Mouse (Mus musculus): ENCODE data around the gene Nadk. TPM values are rescaled to one million over a fixed set of nuclear protein-coding genes. Genes with fewer than 3 reads are reported as not detected.
A peak's percentile ranks its signal among the peaks of the same experiment; 100 is the strongest.

Nadk gene
- polyA plus RNA-seq, 1 experiment from 2014 or later: 75.2 TPM

DNA sequence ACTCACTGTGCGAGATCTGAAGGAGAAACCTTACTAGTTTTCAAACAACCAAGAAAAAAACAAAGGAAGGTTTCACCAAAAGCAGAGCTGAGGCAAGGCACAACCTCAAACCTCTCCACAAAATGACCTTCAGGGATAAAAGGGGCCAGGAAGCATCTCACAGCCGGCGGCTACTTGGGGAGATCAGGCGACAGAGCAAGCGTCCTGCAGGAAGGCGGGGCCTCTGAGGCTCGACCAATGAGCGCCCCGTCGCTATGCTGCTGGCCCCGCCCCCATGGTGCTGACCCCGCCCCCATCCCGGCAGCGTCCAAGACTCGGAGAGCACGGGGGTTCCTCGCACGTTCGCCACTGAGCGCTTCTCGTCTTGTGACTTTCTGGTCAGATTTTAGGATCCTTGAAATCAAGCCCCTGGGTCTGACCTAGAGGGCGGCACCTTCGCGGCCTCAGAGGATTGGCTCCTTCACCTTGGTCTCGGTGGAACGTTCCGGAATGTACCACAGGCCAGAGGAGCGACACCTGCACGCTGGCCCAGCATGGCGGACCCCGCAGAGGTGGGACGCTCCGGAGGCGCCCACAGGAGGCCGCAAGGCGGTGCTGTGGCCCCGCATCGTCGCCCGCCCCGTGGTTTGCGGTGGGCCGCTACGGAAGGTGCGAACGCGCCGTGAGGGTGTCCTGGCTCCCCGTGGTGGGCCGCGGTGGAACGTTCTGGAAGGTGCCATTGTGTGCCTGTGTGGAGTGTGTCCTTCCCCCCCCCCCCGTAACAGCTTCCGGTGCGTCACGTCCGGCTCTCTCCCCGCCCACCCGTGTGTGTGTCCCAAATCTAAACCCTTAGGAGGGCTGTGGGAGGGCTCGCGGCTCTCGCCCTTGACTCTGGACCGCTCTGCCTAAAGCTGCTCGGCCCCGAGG, 39.2 kb downstream of the Nadk start, which contains the start of gene Slc35e2:
TSS of gene Slc35e2 (plus strand) at position 326 of the 906 bp plus-strand sequence.
- Histone ChIP-seq H3K9ac (ENCODE audit: low read length) (peak within 1 kb of the TSS; percentile 97), H3K27ac (replicated peaks) (peak within 1 kb of the TSS; percentile 98), H3K4me3 (ENCODE audit: low read depth, low read length) (peak within 1 kb of the TSS; percentile 90), H3K27me3 (ENCODE audit: control insufficient read depth, insufficient read depth, low read length) (no peaks in the 10 kb centered on the region), H3K4me1 (replicated peaks; ENCODE audit: control insufficient read depth, insufficient read depth) (no peaks in the 10 kb centered on the region), H3K9me3 (ENCODE audit: control insufficient read depth, low read length) (no peaks in the 10 kb centered on the region), H3K4me2 (replicated peaks; ENCODE audit: low read depth) (peak within 1 kb of the TSS; percentile 97), H3K36me3 (ENCODE audit: control insufficient read depth, insufficient read depth, low read length) (no peaks in the 10 kb centered on the region)
- DNase-seq (ENCODE audit: low spot score) (peak; percentile 98), ATAC-seq (ENCODE audit: low FRiP score, low TSS enrichment) (peak; percentile 95)
- TF ChIP-seq EP300 (optimal IDR thresholded peaks at IDR 0.05) (no peak), CTCF (IDR thresholded peaks at IDR 0.05; ENCODE audit: low read depth) (peak; percentile 57)
- under 1% methylated on average over 62 of the region's 65 CpGs for WGBS

DNA sequence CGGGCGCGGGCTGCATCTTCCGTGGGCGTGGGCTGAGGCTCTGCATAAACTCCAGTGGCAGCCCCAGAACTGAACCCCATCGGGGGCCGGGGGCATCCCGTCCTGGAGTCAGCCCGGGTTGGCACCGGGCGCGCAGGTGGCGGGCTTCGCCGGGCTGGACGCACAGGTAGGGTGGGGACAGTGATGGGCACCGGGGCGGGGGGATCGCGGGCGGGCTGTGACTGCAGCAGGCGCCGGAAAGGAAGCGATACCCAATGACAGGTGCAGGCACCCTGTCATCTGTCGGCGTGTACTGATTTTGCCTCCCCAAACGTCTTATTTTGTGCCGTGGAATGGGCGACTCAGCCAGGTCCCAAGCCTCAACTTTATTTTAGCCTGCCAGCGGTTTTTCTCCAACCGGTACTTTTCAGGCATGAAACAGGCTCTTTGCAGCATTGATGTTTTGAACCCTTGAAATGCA, 39.8 kb downstream of the Nadk start:
- Histone ChIP-seq H3K27me3 (ENCODE audit: control insufficient read depth, insufficient read depth, low read length) (no peaks in the 10 kb centered on the region), H3K4me1 (replicated peaks; ENCODE audit: control insufficient read depth, insufficient read depth) (no peaks in the 10 kb centered on the region), H3K4me2 (replicated peaks; ENCODE audit: low read depth) (peak overlapping the region; percentile 97), H3K36me3 (ENCODE audit: control insufficient read depth, insufficient read depth, low read length) (no peaks in the 10 kb centered on the region), H3K27ac (replicated peaks) (peak overlapping the region; percentile 98), H3K9ac (ENCODE audit: low read length) (peak overlapping the region; percentile 97), H3K4me3 (ENCODE audit: low read depth, low read length) (peak overlapping the region; percentile 90), H3K9me3 (ENCODE audit: control insufficient read depth, low read length) (no peaks in the 10 kb centered on the region)
- ATAC-seq (ENCODE audit: low FRiP score, low TSS enrichment) (no peak; the same call in 1 of the 2 replicates), DNase-seq (ENCODE audit: low spot score) (no peak)
- TF ChIP-seq EP300 (optimal IDR thresholded peaks at IDR 0.05): no peak
- TF ChIP-seq CTCF (IDR thresholded peaks at IDR 0.05; ENCODE audit: low read depth): no peak
- under 1% methylated on average over 25 of the region's 31 CpGs for WGBS

- TF ChIP-seq EP300 (optimal IDR thresholded peaks at IDR 0.05) (no peak), CTCF (IDR thresholded peaks at IDR 0.05; ENCODE audit: low read depth) (no peak)
- WGBS: 82% methylated on average over 1 of the region's 1 CpGs
- DNase-seq (ENCODE audit: low spot score) (no peak), ATAC-seq (ENCODE audit: low FRiP score, low TSS enrichment) (no peak)
- Histone ChIP-seq H3K9ac (ENCODE audit: low read length) (no peak overlapping the region), H3K9me3 (ENCODE audit: control insufficient read depth, low read length) (no peaks in the 10 kb centered on the region), H3K4me1 (replicated peaks; ENCODE audit: control insufficient read depth, insufficient read depth) (no peaks in the 10 kb centered on the region), H3K27ac (replicated peaks) (no peak overlapping the region), H3K4me2 (replicated peaks; ENCODE audit: low read depth) (no peak overlapping the region), H3K36me3 (ENCODE audit: control insufficient read depth, insufficient read depth, low read length) (no peaks in the 10 kb centered on the region), H3K27me3 (ENCODE audit: control insufficient read depth, insufficient read depth, low read length) (no peaks in the 10 kb centered on the region), H3K4me3 (ENCODE audit: low read depth, low read length) (no peak overlapping the region)
These were observed 40.6 kb downstream of the Nadk start for GRCm38 (mm10) chr4:155602753-155603152.

- no peak for DNase-seq (ENCODE audit: low spot score)
- ATAC-seq (ENCODE audit: low FRiP score, low TSS enrichment): no peak
- no peaks in the 10 kb centered on the region for H3K27me3 ChIP-seq (ENCODE audit: control insufficient read depth, insufficient read depth, low read length)
- no peaks in the 10 kb centered on the region for H3K36me3 ChIP-seq (ENCODE audit: control insufficient read depth, insufficient read depth, low read length)
- H3K4me1 ChIP-seq (replicated peaks; ENCODE audit: control insufficient read depth, insufficient read depth): no peaks in the 10 kb centered on the region
- TF ChIP-seq EP300 (optimal IDR thresholded peaks at IDR 0.05): no peak
- no peak for TF ChIP-seq CTCF (IDR thresholded peaks at IDR 0.05; ENCODE audit: low read depth)
- H3K4me3 ChIP-seq (ENCODE audit: low read depth, low read length): no peak overlapping the region
- H3K4me2 ChIP-seq (replicated peaks; ENCODE audit: low read depth): no peak overlapping the region
- H3K27ac ChIP-seq (replicated peaks): no peak overlapping the region
- 87% methylated on average over 5 of the region's 6 CpGs for WGBS
- H3K9ac ChIP-seq (ENCODE audit: low read length): no peak overlapping the region
- no peaks in the 10 kb centered on the region for H3K9me3 ChIP-seq (ENCODE audit: control insufficient read depth, low read length)
These were observed 41.6 kb downstream of the Nadk start for GRCm38 (mm10) chr4:155603801-155604200.

DNA sequence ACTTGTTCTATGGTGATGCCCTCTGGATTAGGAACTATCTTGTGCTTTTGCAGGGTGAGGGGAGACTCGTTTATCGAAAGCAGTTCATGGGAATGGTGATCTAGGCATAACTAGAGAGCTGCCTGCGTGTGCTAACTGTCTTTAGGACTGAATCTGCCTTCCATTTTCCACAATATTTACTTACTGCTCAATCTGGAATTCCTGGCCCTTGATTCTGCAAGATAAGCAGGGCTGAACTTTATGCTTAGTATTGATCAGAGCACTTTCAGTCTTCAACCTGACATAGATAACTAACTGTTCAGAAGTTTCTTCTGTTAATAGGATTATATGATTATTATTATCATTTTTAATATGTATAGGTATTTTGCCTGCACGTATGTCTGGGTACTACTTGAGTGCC, 43.0 kb downstream of the Nadk start:
- peaks cover 3% of the 10 kb centered on the region; the same call in 1 of the 2 replicates for H3K36me3 ChIP-seq (ENCODE audit: control insufficient read depth, insufficient read depth, low read length)
- DNase-seq (ENCODE audit: low spot score) (no peak), ATAC-seq (ENCODE audit: low FRiP score, low TSS enrichment) (no peak)
- WGBS: 74% methylated on average over 4 of the region's 4 CpGs
- no peak overlapping the region for H3K27ac ChIP-seq (replicated peaks)
- TF ChIP-seq EP300 (optimal IDR thresholded peaks at IDR 0.05) (no peak), CTCF (IDR thresholded peaks at IDR 0.05; ENCODE audit: low read depth) (no peak)
- no peaks in the 10 kb centered on the region for H3K9me3 ChIP-seq (ENCODE audit: control insufficient read depth, low read length)
- H3K9ac ChIP-seq (ENCODE audit: low read length): no peak overlapping the region
- no peak overlapping the region for H3K4me3 ChIP-seq (ENCODE audit: low read depth, low read length)
- no peak overlapping the region for H3K4me2 ChIP-seq (replicated peaks; ENCODE audit: low read depth)
- H3K27me3 ChIP-seq (ENCODE audit: control insufficient read depth, insufficient read depth, low read length): no peaks in the 10 kb centered on the region
- H3K4me1 ChIP-seq (replicated peaks; ENCODE audit: control insufficient read depth, insufficient read depth): no peaks in the 10 kb centered on the region

GRCm38 (mm10) chr4:155606825-155607224, 44.6 kb downstream of the Nadk start:
- TF ChIP-seq EP300 (optimal IDR thresholded peaks at IDR 0.05): no peak
- TF ChIP-seq CTCF (IDR thresholded peaks at IDR 0.05; ENCODE audit: low read depth): no peak
- 63% methylated on average over 2 of the region's 2 CpGs for WGBS
- peaks cover 5% of the 10 kb centered on the region; the same call in 1 of the 2 replicates for H3K36me3 ChIP-seq (ENCODE audit: control insufficient read depth, insufficient read depth, low read length)
- H3K9ac ChIP-seq (ENCODE audit: low read length): no peak overlapping the region
- no peaks in the 10 kb centered on the region for H3K27me3 ChIP-seq (ENCODE audit: control insufficient read depth, insufficient read depth, low read length)
- no peaks in the 10 kb centered on the region for H3K4me1 ChIP-seq (replicated peaks; ENCODE audit: control insufficient read depth, insufficient read depth)
- ATAC-seq (ENCODE audit: low FRiP score, low TSS enrichment) (no peak), DNase-seq (ENCODE audit: low spot score) (no peak)
- H3K27ac ChIP-seq (replicated peaks): no peak overlapping the region
- H3K4me3 ChIP-seq (ENCODE audit: low read depth, low read length): no peak overlapping the region
- H3K4me2 ChIP-seq (replicated peaks; ENCODE audit: low read depth): no peak overlapping the region
- no peaks in the 10 kb centered on the region for H3K9me3 ChIP-seq (ENCODE audit: control insufficient read depth, low read length)

Data from stomach, postnatal 0 days (tissue).